Mouse (Mus musculus) liver, postnatal 0 days (tissue): ENCODE results near the gene 4930426L09Rik.

ENCODE experiments used
- CTCF ChIP-seq: sonication (generic); IDR thresholded peaks from 2 replicates; pipeline ENCODE4 v1.5.1; 2016; ENCODE audit warnings: antibody characterized with exemption, low read depth
- EP300 ChIP-seq: IDR thresholded peaks from 2 replicates; pipeline ENCODE4 v1.6.1; 2016; ENCODE audit warnings: antibody characterized with exemption, low read depth, mild to moderate bottlenecking

DNA sequence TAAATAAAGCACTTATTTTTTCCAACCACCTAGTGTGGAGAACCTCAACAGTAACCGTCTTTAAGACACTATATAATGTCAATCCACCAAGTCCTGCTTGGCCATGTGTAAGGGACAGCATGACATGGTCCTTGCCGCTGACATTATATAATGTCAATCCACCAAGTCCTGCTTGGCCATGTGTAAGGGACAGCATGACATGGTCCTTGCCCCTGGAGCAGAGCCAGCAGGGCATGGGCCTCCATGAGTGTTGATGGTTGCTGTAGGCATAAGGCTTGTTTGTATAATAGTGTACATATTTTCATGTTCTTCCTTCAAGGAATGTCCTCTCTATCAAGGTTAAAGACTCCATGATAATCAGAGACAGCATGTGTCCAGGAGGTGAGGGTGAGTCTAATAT, 32.2 kb upstream of the 4930426L09Rik start:
- TF ChIP-seq EP300 = no peak
- no peak for TF ChIP-seq CTCF
